Mouse (Mus musculus): Measurements from ENCODE around the gene Dennd2a. TPM values are rescaled to one million over a fixed set of nuclear protein-coding genes. Genes with fewer than 3 reads are reported as not detected.

The Dennd2a gene
- polyA plus RNA-seq, 1 experiment: not detected

GRCm38 (mm10) chr6:39570426-39570825, 12.8 kb upstream of the Dennd2a start:
- TF ChIP-seq GATA1 (IDR thresholded peaks at IDR 0.05; ENCODE audit: low read length): no peak

DNA sequence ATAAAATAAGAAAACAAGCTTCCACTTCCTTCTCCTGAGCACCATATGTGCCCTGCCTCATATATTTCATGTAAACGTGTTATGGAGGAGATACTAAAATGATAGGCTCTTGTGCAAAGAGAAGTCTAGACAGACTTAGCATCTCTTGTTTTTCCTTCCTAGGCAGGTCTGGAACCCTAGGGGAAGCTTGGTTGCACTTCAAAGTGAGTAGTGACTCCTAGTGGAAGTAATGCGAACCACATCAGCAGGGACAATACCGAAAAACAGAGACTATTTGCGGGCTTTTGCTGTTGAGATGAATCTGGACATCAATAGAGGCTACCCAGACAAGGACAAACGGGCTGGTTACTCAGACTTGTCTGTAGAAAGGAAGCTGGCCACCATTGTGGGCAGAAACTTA, 9.9 kb upstream of the Dennd2a start:
- no peak for TF ChIP-seq GATA1 (IDR thresholded peaks at IDR 0.05; ENCODE audit: low read length)

DNA sequence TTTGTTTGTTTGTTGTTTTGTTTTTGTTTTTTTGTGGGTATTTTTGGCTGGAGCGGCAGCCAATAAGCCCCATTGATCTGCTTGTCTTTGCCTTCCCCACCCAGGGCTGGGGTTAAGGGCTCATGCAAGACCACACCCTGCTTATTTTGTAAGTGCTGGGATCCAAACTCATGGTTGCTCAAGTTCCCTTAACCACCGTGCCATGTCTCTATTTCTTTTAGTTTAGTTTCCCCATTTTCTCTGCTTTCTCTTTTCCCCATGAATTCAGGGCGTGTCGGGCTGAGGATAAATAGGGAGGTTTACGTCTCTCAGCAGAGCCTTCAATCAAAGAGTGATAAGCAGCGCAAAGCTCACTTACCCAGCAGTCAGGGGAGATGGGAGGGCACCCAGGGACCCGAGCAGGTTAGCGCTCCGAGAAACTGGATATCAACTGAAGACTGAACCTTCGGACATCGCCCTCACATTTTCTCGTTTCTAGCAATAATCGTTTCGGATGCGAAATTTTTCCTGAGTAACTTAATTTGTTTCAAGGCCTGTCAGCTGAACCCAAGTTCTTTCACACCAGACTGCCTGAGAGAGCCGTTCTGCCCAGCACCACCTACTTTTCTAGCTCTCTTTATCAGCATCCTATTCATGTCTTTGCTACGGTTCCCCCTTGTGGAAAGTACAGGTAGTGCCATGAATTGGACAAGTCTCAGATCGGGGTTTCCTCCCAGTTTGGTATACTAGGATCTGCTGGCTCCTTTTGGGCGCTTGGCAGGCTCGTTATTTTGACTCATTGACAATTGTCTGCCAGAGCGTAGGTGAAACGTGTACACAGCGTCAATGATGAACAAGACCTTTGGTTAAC, 4.7 kb upstream of the Dennd2a start:
- no peak for TF ChIP-seq GATA1 (IDR thresholded peaks at IDR 0.05; ENCODE audit: low read length)

GRCm38 (mm10) chr6:39559276-39559939, 1.7 kb upstream of the Dennd2a start:
- TF ChIP-seq GATA1 (IDR thresholded peaks at IDR 0.05; ENCODE audit: low read length): no peak

GRCm38 (mm10) chr6:39556900-39557659, 587 bp downstream of the Dennd2a start:
- no peak for TF ChIP-seq GATA1 (IDR thresholded peaks at IDR 0.05; ENCODE audit: low read length)

DNA sequence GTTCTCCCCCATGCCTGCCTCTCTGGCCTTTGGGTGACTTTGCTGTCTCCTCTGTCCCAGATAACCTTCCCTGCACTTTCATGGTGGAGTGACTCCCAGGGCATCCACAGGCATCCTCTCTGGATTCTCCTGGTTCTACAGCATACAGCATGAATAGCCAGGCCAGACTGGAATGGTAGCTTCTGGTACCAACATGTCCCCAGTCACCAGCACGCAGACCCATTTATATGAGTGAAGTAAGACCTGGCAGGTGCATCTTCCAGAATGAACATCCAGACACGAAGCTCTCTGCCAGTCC, 2.1 kb downstream of the Dennd2a start:
- no peak for TF ChIP-seq GATA1 (IDR thresholded peaks at IDR 0.05; ENCODE audit: low read length)

- TF ChIP-seq GATA1 (IDR thresholded peaks at IDR 0.05; ENCODE audit: low read length): no peak
Observed at GRCm38 (mm10) chr6:39554888-39555647, 2.6 kb downstream of the Dennd2a start.

GRCm38 (mm10) chr6:39551981-39552636, 5.6 kb downstream of the Dennd2a start:
- TF ChIP-seq GATA1 (IDR thresholded peaks at IDR 0.05; ENCODE audit: low read length): no peak

- no peak for TF ChIP-seq GATA1 (IDR thresholded peaks at IDR 0.05; ENCODE audit: low read length)
Observed at GRCm38 (mm10) chr6:39548030-39548429, 9.6 kb downstream of the Dennd2a start.

DNA sequence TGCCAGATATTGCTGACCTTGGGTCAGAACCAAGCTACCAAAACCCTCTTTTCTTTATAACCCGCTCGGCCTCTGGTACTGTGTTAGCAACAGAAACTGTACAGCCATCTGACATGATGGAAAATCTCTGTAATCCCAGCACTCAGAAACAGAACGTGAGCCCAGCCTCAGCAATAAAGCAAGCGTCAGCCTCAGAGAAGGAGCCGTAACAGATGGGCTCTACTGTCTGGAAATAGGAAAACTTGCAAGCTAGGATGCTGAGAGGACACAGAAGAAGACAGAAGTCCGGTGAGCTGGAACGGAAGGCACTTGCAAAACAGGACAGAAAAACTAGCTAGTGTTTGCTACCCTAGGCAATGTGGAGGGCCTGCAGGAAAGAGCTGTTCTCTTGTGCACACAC, 12.2 kb downstream of the Dennd2a start:
- no peak for TF ChIP-seq GATA1 (IDR thresholded peaks at IDR 0.05; ENCODE audit: low read length)

DNA sequence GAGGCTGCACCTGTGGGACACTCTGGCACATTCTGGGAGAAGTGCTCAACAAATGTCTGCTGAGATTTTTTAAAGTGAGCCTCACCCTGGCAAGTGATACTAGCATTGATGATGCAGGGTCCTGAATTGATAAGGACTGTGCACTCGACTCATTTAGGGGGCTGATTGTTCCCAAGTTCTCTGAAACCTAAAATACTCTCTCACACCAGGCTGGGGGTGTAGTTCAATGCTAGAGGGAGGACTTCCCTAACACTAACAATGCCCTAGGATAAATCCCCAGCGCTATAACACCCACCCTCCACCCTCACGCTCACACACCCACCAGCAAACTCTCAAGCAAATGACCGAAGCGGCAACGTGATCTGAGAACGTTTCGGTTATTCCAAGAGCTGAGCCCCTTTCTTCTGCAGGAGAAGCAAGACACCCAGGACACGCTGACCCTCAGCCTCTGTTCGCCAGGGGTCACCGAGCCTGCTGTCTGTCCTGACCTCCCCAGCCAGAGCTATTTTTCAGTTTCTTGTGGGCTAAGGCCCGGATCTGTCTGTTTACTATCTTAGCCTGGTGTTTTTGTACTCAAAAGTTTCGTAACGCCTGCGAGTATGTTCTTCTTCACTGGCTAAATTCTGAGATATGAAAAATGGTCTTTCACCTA, 13.8 kb downstream of the Dennd2a start:
- TF ChIP-seq GATA1 (IDR thresholded peaks at IDR 0.05; ENCODE audit: low read length): no peak

- no peak for TF ChIP-seq GATA1 (IDR thresholded peaks at IDR 0.05; ENCODE audit: low read length)
Observed at GRCm38 (mm10) chr6:39542631-39543597, 14.8 kb downstream of the Dennd2a start.

GRCm38 (mm10) chr6:39540563-39540962, 17.1 kb downstream of the Dennd2a start:
- TF ChIP-seq GATA1 (IDR thresholded peaks at IDR 0.05; ENCODE audit: low read length): no peak

All from G1E-ER4 (cell line).